Mouse (Mus musculus) adrenal gland, adult 18-20 months (tissue): ENCODE measurements around the gene Snx22. TPM values are rescaled to one million over a fixed set of nuclear protein-coding genes. Genes with fewer than 3 reads are reported as not detected.
A peak's percentile ranks its signal among the peaks of the same experiment; 100 is the strongest.

ENCODE experiments used
- DNase-seq, 2 experiments: peaks; one replicate each; pipeline ENCODE4 v3.0.0; 2021 to 2022; ENCODE audit warnings: low spot score in 2 of 2
- total RNA-seq, 2 experiments: library from RNA; stranded (reverse); gene quantifications; 1 replicate in 1 of 2; 2 replicates in 1 of 2; pipeline ENCODE4 v1.2.3; 2021

The Snx22 gene
- total RNA-seq, 2 experiments from 2014 or later = 0.17 to 0.38 TPM

- DNase-seq = no peak
Measured at GRCm38 (mm10) chr9:66070151-66070550, 632 bp upstream of the Snx22 start.

- no peak for DNase-seq
Measured at GRCm38 (mm10) chr9:66068971-66069391, 538 bp downstream of the Snx22 start.

DNA sequence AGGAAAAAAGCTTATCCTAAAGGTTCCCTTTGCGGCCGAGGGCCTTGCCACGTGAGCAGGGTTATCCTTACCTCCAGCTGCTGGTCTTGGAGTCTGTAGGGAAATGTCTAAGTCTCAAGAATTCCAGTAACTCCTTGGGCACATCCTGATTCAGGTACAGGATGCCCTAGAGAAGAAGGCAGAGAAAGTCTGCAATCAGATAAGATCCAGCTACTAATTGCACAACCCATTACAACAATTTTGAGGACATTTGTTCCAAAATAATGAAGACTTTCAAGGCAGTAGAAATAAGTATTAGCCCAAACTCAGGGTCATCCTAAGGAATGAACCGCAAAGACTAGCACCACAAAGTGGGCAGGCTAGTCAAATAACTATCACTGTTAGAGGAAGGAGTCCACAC lies 1.5 kb downstream of the Snx22 start:
- no peak for DNase-seq

DNA sequence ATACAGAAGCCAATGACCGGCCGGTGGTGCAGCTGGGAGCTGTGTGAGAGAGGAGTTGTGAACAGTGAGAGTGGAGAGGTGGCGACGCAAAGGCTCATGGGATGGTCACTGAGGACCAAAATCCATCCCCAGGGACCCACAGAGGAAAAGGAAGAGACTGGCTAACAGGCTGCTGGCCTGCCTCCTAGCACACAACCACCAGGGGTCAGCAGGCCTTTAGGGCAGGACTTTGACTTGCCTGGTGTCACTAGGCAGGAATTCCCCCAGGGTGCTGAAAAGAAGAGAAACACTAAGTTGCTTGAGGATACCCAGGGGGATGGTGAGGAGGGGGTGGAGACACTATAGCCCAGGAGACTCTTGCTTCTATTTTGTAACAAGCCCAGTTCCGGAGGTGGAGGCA lies 2.0 kb downstream of the Snx22 start:
- no peak for DNase-seq

- no peak for DNase-seq
Measured at GRCm38 (mm10) chr9:66066791-66067190, 2.7 kb downstream of the Snx22 start.

DNA sequence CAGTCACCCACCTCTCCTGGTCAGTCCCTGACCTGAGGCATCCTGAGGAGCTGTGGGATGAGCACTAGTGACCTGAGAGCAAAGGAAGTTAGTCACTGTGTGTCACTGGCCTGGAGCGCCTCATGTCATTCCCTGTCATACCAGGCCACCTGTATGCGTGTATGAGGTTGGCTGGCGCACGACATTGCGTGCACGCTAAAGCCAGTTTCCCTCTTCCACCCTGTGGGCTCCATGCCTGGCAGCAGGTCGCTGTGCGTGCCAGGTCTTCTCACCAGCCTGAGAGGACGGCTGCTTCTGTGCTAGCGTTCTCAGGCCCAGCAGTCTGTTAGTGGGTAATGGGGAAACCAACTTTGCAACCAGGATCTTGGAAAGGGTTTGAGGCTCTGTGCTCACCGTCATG lies 5.2 kb downstream of the Snx22 start:
- DNase-seq = no peak

- DNase-seq = no peak
Measured at GRCm38 (mm10) chr9:66063446-66063845, 6.1 kb downstream of the Snx22 start.

- no peak for DNase-seq
Measured at GRCm38 (mm10) chr9:66061656-66062055, 7.9 kb downstream of the Snx22 start.

- DNase-seq = no peak
Measured at GRCm38 (mm10) chr9:66060986-66061385, 8.5 kb downstream of the Snx22 start.

- no peak for DNase-seq
Measured at GRCm38 (mm10) chr9:66060308-66060647, 9.2 kb downstream of the Snx22 start.

DNA sequence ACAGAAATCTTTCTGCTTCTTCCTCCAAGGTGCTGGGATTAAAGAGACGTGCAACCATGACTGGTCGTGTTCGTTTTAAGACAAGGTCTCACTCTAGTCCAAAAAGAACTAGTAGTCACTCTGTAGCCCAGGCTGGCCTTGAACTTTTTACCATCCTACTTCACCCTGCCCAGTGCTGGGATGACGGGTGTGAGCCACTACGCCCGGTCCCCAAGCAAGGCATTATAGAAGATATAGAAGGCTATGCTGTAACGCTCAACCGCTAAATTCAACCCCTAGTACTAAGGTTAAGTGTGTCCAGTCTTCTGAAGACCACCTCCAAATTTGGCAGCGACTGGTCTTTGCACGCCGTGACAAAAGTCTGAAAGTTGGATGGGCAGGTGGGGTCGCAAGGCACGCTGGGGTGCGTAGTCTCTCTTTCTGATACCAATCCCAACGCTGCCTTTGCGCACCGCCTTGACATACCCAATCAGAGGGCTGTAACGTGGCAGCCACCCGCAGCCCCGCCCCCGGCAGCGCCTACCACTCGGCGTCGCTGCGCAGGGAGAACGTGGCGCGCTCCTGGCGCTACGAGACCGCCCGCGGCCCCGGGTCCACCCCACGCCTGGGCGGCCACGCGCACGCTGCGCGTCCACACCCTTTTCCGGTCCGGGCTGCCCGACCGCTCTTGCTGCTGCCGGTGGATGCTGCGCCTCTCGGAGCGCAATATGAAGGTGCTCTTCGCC lies 9.8 kb downstream of the Snx22 start, which contains the start of gene Ppib:
Ppib (plus strand) TSS at position 640 of the 725 bp plus-strand sequence.
- peak; percentile 96 for DNase-seq

DNA sequence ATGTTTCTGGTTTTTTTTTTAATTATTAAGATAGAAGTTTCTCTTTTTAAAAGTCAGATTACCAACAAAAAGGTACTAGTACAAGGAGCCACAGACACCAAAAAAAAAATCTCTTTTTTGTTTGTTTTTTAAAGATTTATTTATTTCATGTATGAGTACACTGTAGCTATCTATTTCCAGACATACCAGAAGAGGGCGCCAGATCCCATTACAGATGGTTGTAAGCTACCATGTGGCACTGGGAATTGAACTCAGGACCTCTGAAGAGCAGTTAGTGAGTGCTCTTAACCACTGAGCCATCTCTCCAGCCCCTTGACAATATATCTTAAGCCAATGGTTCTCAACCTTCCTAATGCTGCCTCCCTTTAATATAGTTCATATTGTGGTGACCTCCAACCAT lies 15.9 kb downstream of the Snx22 start:
- DNase-seq = no peak

- DNase-seq = no peak
Measured at GRCm38 (mm10) chr9:66052731-66053130, 16.8 kb downstream of the Snx22 start.

DNA sequence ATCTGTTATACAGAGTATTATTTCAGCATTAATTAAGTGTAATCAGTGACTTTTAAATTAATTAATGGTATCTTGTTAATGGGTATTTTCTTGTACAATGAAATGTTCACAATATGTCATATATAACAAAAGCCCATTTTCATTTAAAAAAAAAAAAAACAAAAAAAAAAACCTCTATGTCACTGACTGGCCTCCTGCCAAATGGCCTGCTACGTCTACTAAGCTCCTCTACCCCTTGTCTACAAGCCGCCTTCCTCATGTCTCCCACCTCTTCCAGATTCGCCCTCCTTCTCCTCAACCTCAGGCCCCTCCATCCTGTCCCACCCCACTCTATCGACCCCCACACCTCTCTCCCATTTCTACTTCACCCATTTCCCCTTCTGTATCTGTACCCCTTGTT lies 18.0 kb downstream of the Snx22 start:
- DNase-seq = no peak

DNA sequence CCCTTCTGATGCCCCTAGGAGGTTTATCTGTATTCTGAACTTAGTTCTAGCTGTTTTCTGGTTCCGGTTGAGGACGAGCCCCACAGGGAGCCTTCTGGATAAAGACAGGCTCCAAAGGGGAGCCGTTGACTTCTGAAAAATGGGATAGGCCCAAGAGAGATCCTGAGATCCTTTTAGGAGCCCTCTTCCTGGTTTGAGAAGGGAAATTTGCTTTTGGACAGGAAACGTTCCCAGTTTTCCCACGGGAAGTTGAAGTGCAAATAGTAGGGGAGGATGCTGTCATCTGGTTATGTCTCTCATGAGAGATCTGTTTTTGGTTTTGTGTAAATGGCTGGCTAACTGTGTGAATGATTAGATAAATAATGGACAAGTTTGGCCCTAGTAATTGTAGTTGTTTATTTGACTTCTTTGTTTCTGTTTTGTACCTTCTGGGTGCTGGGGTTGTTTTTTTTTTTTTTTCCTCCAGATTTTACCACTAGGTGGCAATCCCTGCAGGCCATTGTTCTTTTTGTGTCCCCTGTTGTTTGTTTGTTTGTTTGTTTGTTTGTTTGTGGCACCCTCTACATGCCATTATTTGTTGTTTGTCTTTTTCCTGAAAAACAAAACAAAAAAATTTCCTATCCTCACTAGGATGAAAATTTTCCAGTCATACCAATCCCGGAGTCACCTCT lies 19.5 kb downstream of the Snx22 start:
- DNase-seq = no peak

GRCm38 (mm10) chr9:66043241-66043640 lies 26.3 kb downstream of the Snx22 start:
- no peak for DNase-seq

GRCm38 (mm10) chr9:66042331-66042730 lies 27.2 kb downstream of the Snx22 start:
- DNase-seq = no peak

DNA sequence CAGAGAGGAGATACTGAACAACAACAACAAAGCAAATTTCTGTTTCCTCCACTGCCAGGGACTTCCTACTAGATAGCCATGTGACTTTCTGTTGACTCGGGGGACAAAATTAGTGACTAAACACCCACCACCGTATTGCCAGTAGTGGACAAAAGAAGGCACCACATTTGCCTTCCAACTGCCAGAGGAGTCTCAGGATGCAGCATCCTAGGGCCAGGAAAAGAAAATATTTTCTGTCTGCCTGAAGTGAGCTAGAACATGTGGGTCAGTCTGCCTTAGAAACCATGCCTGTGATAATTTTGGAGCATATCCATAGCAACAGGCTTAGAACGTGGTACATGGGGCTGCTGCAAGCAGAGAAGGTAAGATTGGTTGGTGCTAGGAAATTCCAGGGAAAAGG lies 28.7 kb downstream of the Snx22 start:
- DNase-seq = no peak

DNA sequence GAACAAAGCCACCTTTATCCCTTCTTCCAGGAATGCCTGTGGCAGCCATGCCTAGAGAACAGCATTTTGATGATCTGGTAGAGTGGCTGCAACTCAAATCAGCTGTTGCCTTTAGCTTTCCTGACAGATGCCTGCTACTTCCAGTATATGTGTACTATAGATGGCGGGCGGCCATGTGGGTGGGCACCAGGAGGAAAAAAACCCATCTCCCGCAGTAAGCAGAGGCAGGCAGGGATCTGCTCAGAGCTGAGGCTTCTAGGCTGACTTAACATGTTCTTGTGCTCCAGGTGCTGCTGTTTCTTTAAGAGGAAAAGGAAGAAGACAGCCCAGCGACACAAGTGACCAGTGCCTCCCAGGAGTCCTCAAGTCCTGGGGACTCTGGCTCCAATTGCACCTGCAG lies 30.2 kb downstream of the Snx22 start:
- no peak for DNase-seq

- no peak for DNase-seq
Measured at GRCm38 (mm10) chr9:66038581-66038980, 30.9 kb downstream of the Snx22 start.

DNA sequence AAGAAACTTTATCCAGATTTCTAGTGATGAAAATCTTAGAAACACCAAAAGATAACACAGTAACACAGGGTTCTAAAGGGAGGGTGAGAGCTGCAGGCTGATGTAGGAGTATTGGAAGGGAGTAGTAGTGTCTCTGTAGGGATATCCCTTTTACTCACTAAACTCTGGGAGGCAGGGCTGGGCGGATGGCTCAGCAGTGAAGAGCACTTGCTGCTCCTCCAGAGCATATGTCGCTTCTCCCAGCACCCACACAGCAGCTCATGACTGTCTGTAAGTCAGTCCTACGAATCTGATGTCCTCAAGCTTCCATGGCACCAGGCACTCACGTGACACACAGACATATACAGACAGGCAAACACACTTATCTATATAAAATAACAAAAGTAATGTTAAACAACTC lies 31.4 kb downstream of the Snx22 start:
- no peak for DNase-seq

DNA sequence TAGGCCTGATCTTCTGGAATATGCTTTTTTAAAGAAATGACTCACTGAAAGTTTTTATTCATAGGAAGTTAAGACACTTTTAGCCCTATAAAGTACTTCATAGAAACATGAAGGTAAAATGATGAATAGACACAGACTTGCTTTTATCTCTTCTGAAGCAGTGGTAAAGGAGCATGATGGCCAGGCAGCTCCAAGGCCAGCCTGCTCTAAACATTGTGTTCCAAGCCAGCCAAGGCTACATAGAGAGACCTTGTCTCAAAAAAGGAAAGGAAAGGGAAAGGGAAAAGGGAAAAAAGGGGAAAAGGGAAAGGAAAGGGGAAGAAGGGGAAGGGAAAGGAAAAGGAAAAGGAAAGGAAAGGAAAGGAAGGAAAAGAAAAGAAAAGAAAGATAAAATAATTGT lies 48.9 kb downstream of the Snx22 start:
- DNase-seq = no peak
